ENCODE assay signal across 14 mouse cellular contexts in genomic region chr2:7530461-7531184, GRCm38 (mm10). TPM values are rescaled to one million over a fixed set of nuclear protein-coding genes. Genes with fewer than 3 reads are reported as not detected.
DNase-seq lines count a peak whose midpoint lies in the region; ATAC-seq and TF ChIP-seq lines count a peak whose summit lies in the region.
"Had no signal": no experiment of that assay in that cellular context is flagged by ENCODE, and none has a peak within 500 bp of the region (broad histone marks: within the 10 kb centered on the region; RNA-seq: fewer than 3 reads in every experiment).

No protein-coding gene starts in this region.

- TF ChIP-seq CTCF in hindbrain, postnatal 0 days (IDR thresholded peaks at IDR 0.05; ENCODE audit: low read depth), result no peak
- TF ChIP-seq CTCF in olfactory bulb, adult 2 months (IDR thresholded peaks at IDR 0.05; ENCODE audit: insufficient read depth, low read depth, low read length), result no peak

- H3K9ac ChIP-seq in neural tube, embryonic 13.5 days, result no peak overlapping the region
- 0 out of 2 replicates have a peak overlapping the region, but pooled peaks have one; percentile 17 for H3K9ac ChIP-seq in forebrain, embryonic 16.5 days (replicated peaks; ENCODE audit: low read depth, low read length)
- no peak overlapping the region for H3K9ac ChIP-seq in hindbrain, postnatal 0 days (replicated peaks; ENCODE audit: low read length)
- H3K9ac ChIP-seq: limb, embryonic 15.5 days; lung, embryonic 14.5 days had no signal

- DNase-seq in neural tube, embryonic 10.5 days (ENCODE audit: extremely low spot score, low spot score), result no peak
- DNase-seq in hindbrain, postnatal 0 days (ENCODE audit: low spot score), result no peak
- no peak for DNase-seq in urinary bladder, postnatal 4 days (ENCODE audit: low spot score in 2 of 2)
- DNase-seq in kidney, adult 8-10 months, result no peak
- DNase-seq: cerebellum, adult 11 months; heart, adult 2 months; heart, postnatal 10 days; kidney, postnatal 14 days; lung, embryonic 14.5 days; thymus, postnatal 25 days had no signal

- 0 out of 2 replicates have a peak, but pooled peaks have one; percentile 59 for ATAC-seq in neural tube, embryonic 13.5 days (ENCODE audit: low read depth)
- peak; percentile 74 for ATAC-seq in forebrain, embryonic 16.5 days
- ATAC-seq in hindbrain, postnatal 0 days, result no peak

- no peak overlapping the region; the same call in 1 of the 2 replicates for H3K27ac ChIP-seq in neural tube, embryonic 13.5 days (replicated peaks)
- peak overlapping the region; percentile 37; the same call in 1 of the 2 replicates for H3K27ac ChIP-seq in forebrain, embryonic 16.5 days (ENCODE audit: low read length)
- peak overlapping the region; percentile 11 for H3K27ac ChIP-seq in hindbrain, postnatal 0 days
- peak overlapping the region; percentile 98 for H3K27ac ChIP-seq in olfactory bulb, adult 2 months (ENCODE audit: insufficient read depth, low read depth, low read length)
- H3K27ac ChIP-seq: heart, adult 2 months; limb, embryonic 15.5 days had no signal

- peak overlapping the region; percentile 26; the same call in 1 of the 2 replicates for H3K4me2 ChIP-seq in neural tube, embryonic 13.5 days
- H3K4me2 ChIP-seq in forebrain, embryonic 16.5 days (ENCODE audit: low read length), result no peak overlapping the region
- no peak overlapping the region for H3K4me2 ChIP-seq in hindbrain, postnatal 0 days (ENCODE audit: low read depth, low read length)
- H3K4me2 ChIP-seq: limb, embryonic 15.5 days; lung, embryonic 14.5 days had no signal

- no peaks in the 10 kb centered on the region for H3K36me3 ChIP-seq in neural tube, embryonic 13.5 days
- no peaks in the 10 kb centered on the region for H3K36me3 ChIP-seq in forebrain, embryonic 16.5 days (ENCODE audit: control insufficient read depth, insufficient read depth)
- no peaks in the 10 kb centered on the region for H3K36me3 ChIP-seq in hindbrain, postnatal 0 days (ENCODE audit: insufficient read depth, low read length)
- H3K36me3 ChIP-seq: limb, embryonic 15.5 days had no signal

- peaks cover 18% of the 10 kb centered on the region for H3K4me1 ChIP-seq in neural tube, embryonic 13.5 days (replicated peaks)
- H3K4me1 ChIP-seq in forebrain, embryonic 16.5 days (replicated peaks; ENCODE audit: control insufficient read depth, insufficient read depth, low read length), result peaks cover 7% of the 10 kb centered on the region
- no peaks in the 10 kb centered on the region for H3K4me1 ChIP-seq in hindbrain, postnatal 0 days (ENCODE audit: insufficient read depth, low read length)
- peaks cover 10% of the 10 kb centered on the region for H3K4me1 ChIP-seq in olfactory bulb, adult 2 months (ENCODE audit: control insufficient read depth, insufficient read depth, low read length)
- H3K4me1 ChIP-seq: limb, embryonic 15.5 days had no signal

- H3K27me3 ChIP-seq in neural tube, embryonic 13.5 days, result no peaks in the 10 kb centered on the region
- no peaks in the 10 kb centered on the region for H3K27me3 ChIP-seq in forebrain, embryonic 16.5 days (replicated peaks; ENCODE audit: control insufficient read depth, insufficient read depth, low read length)
- no peaks in the 10 kb centered on the region for H3K27me3 ChIP-seq in hindbrain, postnatal 0 days (ENCODE audit: insufficient read depth, low read length)
- H3K27me3 ChIP-seq: limb, embryonic 15.5 days had no signal

- no peaks in the 10 kb centered on the region for H3K9me3 ChIP-seq in neural tube, embryonic 13.5 days
- H3K9me3 ChIP-seq in forebrain, embryonic 16.5 days (ENCODE audit: control insufficient read depth, low read length), result no peaks in the 10 kb centered on the region
- H3K9me3 ChIP-seq in hindbrain, postnatal 0 days (ENCODE audit: low read length), result no peaks in the 10 kb centered on the region
- H3K9me3 ChIP-seq: limb, embryonic 15.5 days had no signal

- H3K4me3 ChIP-seq in neural tube, embryonic 13.5 days, result no peak overlapping the region
- H3K4me3 ChIP-seq in forebrain, embryonic 16.5 days (replicated peaks; ENCODE audit: low read length), result no peak overlapping the region
- no peak overlapping the region for H3K4me3 ChIP-seq in hindbrain, postnatal 0 days (ENCODE audit: low read length)
- no peak overlapping the region for H3K4me3 ChIP-seq in olfactory bulb, adult 2 months (ENCODE audit: insufficient read depth, low read depth, low read length)
- H3K4me3 ChIP-seq: heart, adult 2 months; limb, embryonic 15.5 days had no signal

- no peak for TF ChIP-seq POLR2A in olfactory bulb, adult 2 months (IDR thresholded peaks at IDR 0.05; ENCODE audit: insufficient read depth, low read depth, low read length)

- WGBS in neural tube, embryonic 13.5 days, result 23% methylated on average over 8 of the region's 8 CpGs
- 17% methylated on average over 8 of the region's 8 CpGs for WGBS in forebrain, embryonic 16.5 days
- WGBS in hindbrain, postnatal 0 days, result 39% methylated on average over 8 of the region's 8 CpGs
- WGBS in olfactory bulb, adult 2 months, result 24% methylated on average over 8 of the region's 8 CpGs

RNA-seq across cellular contexts. Expression of gene Celf2, which starts 21.3 kb away (rescaled TPM):
- polyA plus RNA-seq in neural tube, embryonic 13.5 days (2015; fragmentation: Nextera tagmentation; extraction: Ambion mirVana), result 111 and 121 TPM in 2 replicates
- 319 and 348 TPM in 2 replicates for polyA plus RNA-seq in forebrain, embryonic 16.5 days (2015; fragmentation: Nextera tagmentation; extraction: Ambion mirVana)
- total RNA-seq in hindbrain, postnatal 0 days (2014; rRNA removed), result 143 and 160 TPM in 2 replicates
- polyA plus RNA-seq in hindbrain, postnatal 0 days (2015; fragmentation: Nextera tagmentation; extraction: Ambion mirVana), result 110 and 111 TPM in 2 replicates
- 447 and 540 TPM in 2 replicates for polyA plus RNA-seq in olfactory bulb, adult 2 months (2012; ENCODE audit: insufficient read depth, insufficient read length, low replicate concordance, missing spikeins)
